Mouse (Mus musculus) olfactory bulb, adult 2 months (tissue): ENCODE data around the gene Gm45837. TPM values are rescaled to one million over a fixed set of nuclear protein-coding genes. Genes with fewer than 3 reads are reported as not detected.

Experiments
- H3K27ac ChIP-seq: fragments of 200-500 bp; 2 replicates; pipeline ENCODE4 v1.5.1; 2012; ENCODE audit warnings: low read depth, low read length; ENCODE audit not compliant: insufficient read depth
- H3K4me1 ChIP-seq: fragments of 200-500 bp; 2 replicates; pipeline ENCODE4 v1.6.1; 2012; ENCODE audit warnings: low read length; ENCODE audit not compliant: control insufficient read depth, insufficient read depth
- H3K4me3 ChIP-seq: fragments of 200-500 bp; 2 replicates; pipeline ENCODE4 v1.5.1; 2012; ENCODE audit warnings: mild to moderate bottlenecking, low read depth, low read length, moderate library complexity; ENCODE audit not compliant: insufficient read depth
- CTCF ChIP-seq: fragments of 200-500 bp; IDR thresholded peaks from 2 replicates; pipeline ENCODE4 v1.5.1; 2012; ENCODE audit warnings: low read depth, mild to moderate bottlenecking, low read length, moderate library complexity; ENCODE audit not compliant: insufficient read depth
- POLR2A ChIP-seq: fragments of 200-500 bp; IDR thresholded peaks from 2 replicates; pipeline ENCODE4 v1.6.1; 2012; ENCODE audit warnings: mild to moderate bottlenecking, low read depth, low read length, moderate library complexity; ENCODE audit not compliant: insufficient read depth
- WGBS: fragments of 180-500 bp; shearing (Covaris S2); methylation state at CpG from one replicate; pipeline ENCODE4 v1.1.7; 2018; 5-methylcytosine and 5-hydroxymethylcytosine counted together
- polyA plus RNA-seq: library from polyadenylated mRNA; stranded (reverse); fragments of >200 nt; gene quantifications from 2 replicates; pipeline ENCODE4 v1.2.4, GENCODE M21; 2012; ENCODE audit warnings: low replicate concordance; ENCODE audit not compliant: missing spikeins, insufficient read depth, insufficient read length

Gm45837 gene
- not detected in 2 replicates for polyA plus RNA-seq

- Histone ChIP-seq H3K4me3 (no peak within 1 kb of the TSS), H3K27ac (no peak within 1 kb of the TSS), H3K4me1 (peaks cover 26% of the 10 kb centered on the region)
- no peak for TF ChIP-seq CTCF
- TF ChIP-seq POLR2A, result no peak
- WGBS, result 87% methylated on average over 11 of the region's 11 CpGs
Measured at GRCm38 (mm10) chr7:101410267-101410936, at the start of gene Gm45837. Gene Gm45837, plus strand, starts transcription at chr7:101410886.

DNA sequence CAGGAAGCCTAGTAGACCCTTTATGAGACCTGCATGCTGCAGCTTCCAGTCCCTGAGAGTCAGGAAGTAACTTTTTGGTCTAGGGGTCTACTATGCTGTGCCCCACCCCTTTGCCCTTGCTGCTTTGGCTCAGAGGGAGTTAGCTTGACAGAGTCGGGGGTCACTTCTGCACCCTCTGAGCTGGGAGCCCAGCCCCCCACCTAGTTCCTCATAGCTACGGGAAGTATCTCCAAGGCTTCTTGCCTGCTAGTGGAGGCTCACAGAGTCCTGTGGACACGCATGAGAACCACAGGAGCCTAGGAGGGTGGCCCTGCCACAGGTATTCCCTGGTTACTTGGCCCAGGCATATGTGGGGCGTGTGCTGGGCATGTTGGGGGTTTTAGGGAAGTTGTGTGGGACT is 49.7 kb upstream of the Gm45837 start:
- TF ChIP-seq POLR2A, result no peak
- no peak for TF ChIP-seq CTCF
- WGBS, result 70% methylated on average over 4 of the region's 4 CpGs
- H3K4me3 ChIP-seq, result no peak overlapping the region
- H3K4me1 ChIP-seq, result peaks cover 12% of the 10 kb centered on the region
- H3K27ac ChIP-seq, result no peak overlapping the region

DNA sequence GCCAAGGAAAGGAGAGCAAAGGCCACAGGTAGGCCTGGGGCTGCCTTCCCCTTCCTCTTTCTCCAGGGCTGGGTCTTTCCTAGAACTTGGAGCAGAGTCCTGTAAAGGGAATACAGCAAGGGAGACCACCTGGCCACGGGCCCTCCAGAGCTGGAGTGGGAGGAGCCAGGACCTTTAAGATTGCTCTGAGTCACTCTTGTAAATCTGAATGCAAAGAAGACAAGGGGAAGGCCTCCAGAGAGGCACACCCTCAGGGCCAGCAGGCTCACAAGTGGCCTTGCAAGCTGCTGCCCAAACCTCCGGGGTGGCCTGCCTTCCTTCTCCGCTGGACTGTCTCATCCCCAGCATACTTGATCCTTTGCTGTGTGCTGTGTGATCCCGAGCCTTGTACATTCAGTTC is 48.9 kb upstream of the Gm45837 start:
- WGBS, result 76% methylated on average over 4 of the region's 4 CpGs
- TF ChIP-seq CTCF (no peak), POLR2A (no peak)
- Histone ChIP-seq H3K4me3 (no peak overlapping the region), H3K4me1 (peaks cover 8% of the 10 kb centered on the region), H3K27ac (no peak overlapping the region)

GRCm38 (mm10) chr7:101362791-101363191 is 47.9 kb upstream of the Gm45837 start:
- no peak overlapping the region for H3K27ac ChIP-seq
- H3K4me1 ChIP-seq, result peaks cover 8% of the 10 kb centered on the region
- no peak for TF ChIP-seq POLR2A
- TF ChIP-seq CTCF, result no peak
- no peak overlapping the region for H3K4me3 ChIP-seq
- WGBS, result 61% methylated on average over 5 of the region's 5 CpGs

DNA sequence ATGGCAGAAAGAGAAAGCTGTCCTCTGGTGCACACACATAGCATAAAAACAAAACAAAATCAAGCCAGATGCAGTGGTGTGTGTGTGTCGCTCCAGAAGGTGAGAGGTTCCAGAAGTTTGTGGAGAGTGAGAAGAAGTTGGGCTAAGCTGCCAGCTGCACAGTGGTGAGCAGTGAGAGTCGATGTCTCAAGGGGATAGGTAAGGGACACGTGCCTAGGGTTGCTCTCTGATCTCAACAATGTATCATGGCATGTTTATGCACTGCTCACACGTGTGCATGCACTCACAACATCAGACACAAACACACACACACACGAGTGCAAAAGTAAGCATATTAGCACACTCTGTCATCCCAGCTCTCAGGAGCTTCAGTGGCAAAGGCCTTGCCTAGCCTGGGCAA is 46.8 kb upstream of the Gm45837 start:
- no peak overlapping the region for H3K4me3 ChIP-seq
- WGBS, result 81% methylated on average over 5 of the region's 5 CpGs
- H3K4me1 ChIP-seq, result peaks cover 8% of the 10 kb centered on the region
- no peak for TF ChIP-seq POLR2A
- no peak for TF ChIP-seq CTCF
- no peak overlapping the region for H3K27ac ChIP-seq

GRCm38 (mm10) chr7:101367901-101368852 is 42.5 kb upstream of the Gm45837 start:
- peaks cover 5% of the 10 kb centered on the region for H3K4me1 ChIP-seq
- 65% methylated on average over 11 of the region's 11 CpGs for WGBS
- no peak for TF ChIP-seq CTCF
- no peak for TF ChIP-seq POLR2A
- no peak overlapping the region for H3K27ac ChIP-seq
- no peak overlapping the region for H3K4me3 ChIP-seq

GRCm38 (mm10) chr7:101369666-101370065 is 41.0 kb upstream of the Gm45837 start:
- Histone ChIP-seq H3K4me3 (no peak overlapping the region), H3K27ac (no peak overlapping the region), H3K4me1 (peaks cover 6% of the 10 kb centered on the region; the same call in 1 of the 2 replicates)
- 86% methylated on average over 7 of the region's 7 CpGs for WGBS
- no peak for TF ChIP-seq POLR2A
- no peak for TF ChIP-seq CTCF

- no peak overlapping the region for H3K27ac ChIP-seq
- H3K4me3 ChIP-seq, result no peak overlapping the region
- peaks cover 6% of the 10 kb centered on the region; the same call in 1 of the 2 replicates for H3K4me1 ChIP-seq
- TF ChIP-seq CTCF, result no peak
- no peak for TF ChIP-seq POLR2A
- WGBS, result 92% methylated on average over 26 of the region's 26 CpGs
Measured at GRCm38 (mm10) chr7:101373082-101373481, 37.6 kb upstream of the Gm45837 start.

DNA sequence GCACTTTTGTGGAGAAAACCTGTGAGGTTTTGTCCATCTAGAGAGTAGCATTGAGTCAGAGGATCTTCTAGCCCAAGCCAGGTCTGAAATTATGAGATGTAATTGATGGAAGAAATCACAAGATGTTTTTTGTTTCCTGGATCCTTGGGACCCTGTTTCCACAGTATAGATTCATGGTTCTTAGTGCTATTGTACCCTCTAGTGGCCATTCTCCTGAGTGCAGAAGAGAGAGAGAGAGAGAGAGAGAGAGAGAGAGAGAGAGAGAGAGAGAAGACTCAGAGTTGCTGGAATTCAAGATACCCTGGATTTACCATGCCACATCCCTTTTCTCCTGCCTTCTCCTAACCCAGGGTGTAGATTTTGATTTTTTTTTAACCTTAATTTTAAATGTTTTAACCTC is 36.5 kb upstream of the Gm45837 start:
- Histone ChIP-seq H3K27ac (no peak overlapping the region; the same call in 1 of the 2 replicates), H3K4me1 (peaks cover 8% of the 10 kb centered on the region), H3K4me3 (no peak overlapping the region)
- TF ChIP-seq POLR2A, result no peak
- no peak for TF ChIP-seq CTCF
